Mouse (Mus musculus): ENCODE results near the gene Ptges2. TPM values are rescaled to one million over a fixed set of nuclear protein-coding genes. Genes with fewer than 3 reads are reported as not detected.

Ptges2 gene
- polyA plus RNA-seq, 1 experiment from 2014 or later = 49.4 TPM

- H3K4me1 ChIP-seq (replicated peaks; ENCODE audit: control insufficient read depth, insufficient read depth, low read length) = 0 out of 2 replicates have a peak, but pooled peaks cover 4% of the 10 kb centered on the region
- H3K27ac ChIP-seq (ENCODE audit: low read depth, low read length) = 0 out of 2 replicates have a peak overlapping the region, but pooled peaks have one; percentile 46
- peak overlapping the region; percentile 38 for H3K9ac ChIP-seq (ENCODE audit: low read depth, low read length)
- peak; percentile 23 for ATAC-seq
- peak overlapping the region; percentile 47 for H3K4me3 ChIP-seq (ENCODE audit: low read depth, low read length)
- H3K36me3 ChIP-seq (ENCODE audit: control insufficient read depth, insufficient read depth) = peaks cover 30% of the 10 kb centered on the region
- no peak for TF ChIP-seq CTCF (IDR thresholded peaks at IDR 0.05; ENCODE audit: low read depth)
- peak overlapping the region; percentile 82 for H3K4me2 ChIP-seq (replicated peaks; ENCODE audit: low read depth)
- whole genome bisulfite sequencing = 1% methylated on average over 27 of the region's 27 CpGs
- no peaks in the 10 kb centered on the region for H3K27me3 ChIP-seq (replicated peaks; ENCODE audit: control insufficient read depth, insufficient read depth, low read length)
- H3K9me3 ChIP-seq (ENCODE audit: control insufficient read depth) = no peaks in the 10 kb centered on the region
Observed at GRCm38 (mm10) chr2:32381141-32381774, 14.4 kb upstream of the Ptges2 start.

- 0 out of 2 replicates have a peak within 1 kb of the TSS, but pooled peaks have one; percentile 46 for H3K27ac ChIP-seq (ENCODE audit: low read depth, low read length)
Observed at GRCm38 (mm10) chr2:32381775-32382223, 13.9 kb upstream of the Ptges2 start, which contains the start of gene 1110008P14Rik. 1110008P14Rik (minus strand) TSS chr2:32381938.

GRCm38 (mm10) chr2:32382689-32383088 lies 13.0 kb upstream of the Ptges2 start:
- Histone ChIP-seq H3K9me3 (ENCODE audit: control insufficient read depth) (no peaks in the 10 kb centered on the region), H3K4me3 (ENCODE audit: low read depth, low read length) (no peak overlapping the region), H3K4me1 (replicated peaks; ENCODE audit: control insufficient read depth, insufficient read depth, low read length) (0 out of 2 replicates have a peak, but pooled peaks cover 4% of the 10 kb centered on the region), H3K9ac (ENCODE audit: low read depth, low read length) (no peak overlapping the region), H3K27me3 (replicated peaks; ENCODE audit: control insufficient read depth, insufficient read depth, low read length) (no peaks in the 10 kb centered on the region), H3K4me2 (replicated peaks; ENCODE audit: low read depth) (peak overlapping the region; percentile 82; the same call in 1 of the 2 replicates), H3K36me3 (ENCODE audit: control insufficient read depth, insufficient read depth) (peaks cover 16% of the 10 kb centered on the region), H3K27ac (ENCODE audit: low read depth, low read length) (no peak overlapping the region)
- 78% methylated on average over 2 of the region's 2 CpGs for WGBS
- TF ChIP-seq CTCF (IDR thresholded peaks at IDR 0.05; ENCODE audit: low read depth) = no peak
- ATAC-seq = no peak

More at GRCm38 (mm10) chr2:32381775-32382223, 13.9 kb upstream of the Ptges2 start, which contains the start of gene 1110008P14Rik:
- peaks cover 25% of the 10 kb centered on the region for H3K36me3 ChIP-seq (ENCODE audit: control insufficient read depth, insufficient read depth)
- no peaks in the 10 kb centered on the region for H3K9me3 ChIP-seq (ENCODE audit: control insufficient read depth)
- H3K4me2 ChIP-seq (replicated peaks; ENCODE audit: low read depth) = peak within 1 kb of the TSS; percentile 82
- WGBS = under 1% methylated on average over 47 of the region's 47 CpGs
- peak; percentile 92 for ATAC-seq
- TF ChIP-seq CTCF (IDR thresholded peaks at IDR 0.05; ENCODE audit: low read depth) = no peak
- 0 out of 2 replicates have a peak, but pooled peaks cover 4% of the 10 kb centered on the region for H3K4me1 ChIP-seq (replicated peaks; ENCODE audit: control insufficient read depth, insufficient read depth, low read length)
- H3K9ac ChIP-seq (ENCODE audit: low read depth, low read length) = peak within 1 kb of the TSS; percentile 43
- no peaks in the 10 kb centered on the region for H3K27me3 ChIP-seq (replicated peaks; ENCODE audit: control insufficient read depth, insufficient read depth, low read length)
- peak within 1 kb of the TSS; percentile 47 for H3K4me3 ChIP-seq (ENCODE audit: low read depth, low read length)

DNA sequence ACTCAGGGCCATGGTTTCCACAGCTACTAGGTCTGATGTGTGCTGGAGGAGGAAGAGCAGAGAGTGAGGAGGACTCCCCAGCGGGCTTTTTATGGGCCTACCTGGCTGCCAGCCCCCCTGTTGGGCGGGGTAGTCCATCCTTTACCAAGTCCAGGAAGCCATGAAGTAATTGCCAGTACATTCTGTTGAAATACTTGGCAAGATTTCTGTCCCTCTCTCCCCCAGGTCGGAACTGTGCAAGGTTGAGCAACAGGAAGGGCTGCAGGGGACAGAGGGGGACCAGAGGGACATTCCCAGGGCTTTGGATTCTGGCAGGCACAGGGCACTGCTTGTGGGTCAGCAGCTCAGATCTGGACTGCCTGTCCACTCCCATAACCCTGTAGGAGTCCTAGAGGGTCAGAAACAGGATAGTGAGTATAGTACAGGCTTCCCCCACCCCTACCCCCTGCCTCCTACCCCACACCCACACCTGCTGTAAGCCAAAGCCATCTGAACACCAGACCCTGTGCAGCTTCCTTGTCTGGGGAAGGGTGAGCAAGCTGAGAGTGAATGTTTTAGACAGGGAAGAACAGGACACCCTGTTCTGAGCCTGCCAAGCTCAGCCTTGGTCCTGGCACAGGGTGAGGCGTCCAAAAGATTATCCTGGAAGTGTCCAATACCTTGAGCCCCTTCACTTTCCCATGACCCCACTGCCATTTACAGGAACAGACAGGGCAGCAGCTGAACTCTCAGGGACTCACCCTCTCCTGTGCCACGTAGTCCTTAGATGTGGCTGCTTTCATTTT lies 7.8 kb upstream of the Ptges2 start, which contains the start of gene Lcn2:
TSS of gene Lcn2 (minus strand) at position 547 of the 785 bp plus-strand sequence.
- TF ChIP-seq CTCF (IDR thresholded peaks at IDR 0.05; ENCODE audit: low read depth) = no peak
- H3K4me3 ChIP-seq (ENCODE audit: low read depth, low read length) = no peak within 1 kb of the TSS
- no peaks in the 10 kb centered on the region for H3K27me3 ChIP-seq (replicated peaks; ENCODE audit: control insufficient read depth, insufficient read depth, low read length)
- no peaks in the 10 kb centered on the region for H3K9me3 ChIP-seq (ENCODE audit: control insufficient read depth)
- H3K27ac ChIP-seq (ENCODE audit: low read depth, low read length) = no peak within 1 kb of the TSS
- H3K36me3 ChIP-seq (ENCODE audit: control insufficient read depth, insufficient read depth) = no peaks in the 10 kb centered on the region
- 60% methylated on average over 5 of the region's 5 CpGs for WGBS
- H3K4me1 ChIP-seq (replicated peaks; ENCODE audit: control insufficient read depth, insufficient read depth, low read length) = no peaks in the 10 kb centered on the region
- H3K4me2 ChIP-seq (replicated peaks; ENCODE audit: low read depth) = no peak within 1 kb of the TSS
- no peak within 1 kb of the TSS for H3K9ac ChIP-seq (ENCODE audit: low read depth, low read length)
- ATAC-seq = no peak

- ATAC-seq = no peak
- Histone ChIP-seq H3K27ac (ENCODE audit: low read depth, low read length) (no peak overlapping the region), H3K4me3 (ENCODE audit: low read depth, low read length) (no peak overlapping the region), H3K4me1 (replicated peaks; ENCODE audit: control insufficient read depth, insufficient read depth, low read length) (no peaks in the 10 kb centered on the region), H3K36me3 (ENCODE audit: control insufficient read depth, insufficient read depth) (no peaks in the 10 kb centered on the region), H3K4me2 (replicated peaks; ENCODE audit: low read depth) (no peak overlapping the region), H3K9me3 (ENCODE audit: control insufficient read depth) (no peaks in the 10 kb centered on the region), H3K9ac (ENCODE audit: low read depth, low read length) (no peak overlapping the region), H3K27me3 (replicated peaks; ENCODE audit: control insufficient read depth, insufficient read depth, low read length) (no peaks in the 10 kb centered on the region)
- WGBS = 83% methylated on average over 2 of the region's 2 CpGs
- TF ChIP-seq CTCF (IDR thresholded peaks at IDR 0.05; ENCODE audit: low read depth) = no peak
Observed at GRCm38 (mm10) chr2:32389157-32389556, 6.5 kb upstream of the Ptges2 start.

DNA sequence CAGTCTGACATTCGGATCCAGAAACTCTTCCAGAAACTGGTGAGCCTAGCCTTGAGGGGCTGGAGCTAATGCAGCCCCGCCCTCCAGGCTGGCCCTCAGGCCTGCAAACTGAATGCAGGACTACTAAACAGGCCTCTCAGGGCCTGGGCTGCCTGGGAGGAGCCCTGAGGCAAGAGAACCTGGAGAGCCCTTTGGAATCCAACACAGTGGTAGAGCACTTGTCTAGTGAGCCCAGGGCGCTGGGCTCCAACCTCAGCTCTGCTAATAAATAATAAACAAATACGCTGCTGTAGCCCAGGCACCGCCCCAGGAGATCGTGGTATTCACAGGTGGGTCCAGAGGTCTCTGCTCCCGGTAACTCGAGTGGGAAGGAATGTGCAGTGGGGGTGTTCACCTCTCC lies 4.8 kb upstream of the Ptges2 start:
- Histone ChIP-seq H3K9me3 (ENCODE audit: control insufficient read depth) (no peaks in the 10 kb centered on the region), H3K27me3 (replicated peaks; ENCODE audit: control insufficient read depth, insufficient read depth, low read length) (no peaks in the 10 kb centered on the region), H3K27ac (ENCODE audit: low read depth, low read length) (no peak overlapping the region), H3K4me3 (ENCODE audit: low read depth, low read length) (no peak overlapping the region), H3K36me3 (ENCODE audit: control insufficient read depth, insufficient read depth) (no peaks in the 10 kb centered on the region), H3K4me2 (replicated peaks; ENCODE audit: low read depth) (no peak overlapping the region), H3K9ac (ENCODE audit: low read depth, low read length) (no peak overlapping the region), H3K4me1 (replicated peaks; ENCODE audit: control insufficient read depth, insufficient read depth, low read length) (0 out of 2 replicates have a peak, but pooled peaks cover 3% of the 10 kb centered on the region)
- WGBS = 57% methylated on average over 8 of the region's 8 CpGs
- TF ChIP-seq CTCF (IDR thresholded peaks at IDR 0.05; ENCODE audit: low read depth) = no peak
- no peak for ATAC-seq

Data from intestine, postnatal 0 days (tissue).